Mouse (Mus musculus): ENCODE data around the gene Gm44579. TPM values are rescaled to one million over a fixed set of nuclear protein-coding genes. Genes with fewer than 3 reads are reported as not detected.

Gm44579 gene
- polyA plus RNA-seq (2021; fragmentation: Nextera tagmentation), result 0.21 and 0.29 TPM in 2 replicates
- long read RNA-seq, experiment 1, result 0 reads
- long read RNA-seq, experiment 2, result 0 reads

GRCm38 (mm10) chr15:98220877-98221276 is at the start of gene Gm44579, which contains the start of gene Olfr287:
Gene Gm44579, minus strand, starts transcription at chr15:98220977.
Gene Olfr287, minus strand, starts transcription at chr15:98221056.

GRCm38 (mm10) chr15:98257193-98257592 is 36.4 kb upstream of the Gm44579 start, which contains the start of gene H1fnt:
Gene H1fnt, minus strand, starts transcription at chr15:98257293.

DNA sequence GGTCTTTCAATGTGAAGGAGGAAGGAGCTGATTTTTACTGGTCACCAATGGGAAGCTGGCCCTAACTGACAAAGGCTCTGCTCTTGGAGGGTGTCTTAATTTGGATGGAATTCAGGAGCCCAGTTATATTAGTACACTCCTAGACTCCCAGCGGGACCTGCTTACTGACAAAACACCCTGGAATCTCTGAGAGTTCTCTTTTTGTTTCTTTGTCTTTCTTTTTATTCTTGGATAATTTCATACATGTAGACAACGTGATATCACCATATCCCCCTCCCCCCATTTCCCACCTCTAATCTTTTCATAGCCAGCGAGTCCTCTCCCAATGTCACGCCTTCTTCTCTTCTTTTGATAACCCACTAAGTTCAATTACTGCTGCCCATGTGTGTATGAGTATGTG is 13.6 kb upstream of the Gm44579 start, which contains the start of gene Olfr286:
Olfr286 (minus strand) TSS at position 101 of the 400 bp plus-strand sequence.

DNA sequence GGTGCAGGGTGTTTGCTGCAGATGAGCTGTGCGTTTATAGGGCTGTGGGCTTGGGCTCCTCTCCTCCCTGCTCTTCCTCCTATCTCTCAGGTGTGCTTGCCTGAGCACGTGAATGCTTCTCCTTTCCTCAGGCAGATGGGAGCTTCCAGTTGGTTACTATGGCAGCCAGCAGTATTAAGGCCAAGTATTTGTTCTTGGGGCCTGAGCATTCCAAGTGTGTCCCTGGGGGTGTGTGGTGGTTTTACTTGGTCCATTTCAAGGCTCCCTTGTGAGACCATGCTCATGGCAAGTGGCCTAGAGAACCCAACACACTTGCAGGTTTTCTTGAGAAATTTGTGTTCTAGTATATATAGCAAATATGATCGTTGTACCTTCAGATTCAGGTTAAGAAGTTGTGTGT is 25.3 kb downstream of the Gm44579 start, which contains the start of gene Olfr288:
Olfr288 (minus strand) TSS at position 101 of the 400 bp plus-strand sequence.

GRCm38 (mm10) chr15:98166963-98167644 is 53.7 kb downstream of the Gm44579 start, which contains the start of gene Ccdc184:
Gene Ccdc184, plus strand, starts transcription at chr15:98167158.

DNA sequence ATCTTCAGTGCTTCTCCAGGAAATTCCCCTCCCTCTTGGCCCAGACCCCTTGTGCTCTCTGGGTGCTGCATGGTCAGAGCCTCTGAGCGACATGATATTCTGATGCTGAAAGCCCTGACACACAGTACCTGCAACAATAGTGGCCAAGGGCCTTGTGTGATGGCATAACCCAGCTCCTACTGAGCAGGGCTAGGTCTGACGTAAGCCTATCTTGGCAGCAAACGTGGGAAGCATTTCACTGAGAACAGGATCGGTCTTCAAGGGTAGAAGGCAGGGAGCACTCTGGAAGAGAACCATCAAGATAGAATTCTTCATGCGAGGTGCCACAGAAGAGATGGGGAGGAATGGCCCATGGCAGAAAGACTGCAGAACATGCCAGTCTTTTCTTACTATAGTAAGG is 55.3 kb downstream of the Gm44579 start, which contains the start of gene Asb8:
Asb8 (minus strand) TSS at position 101 of the 400 bp plus-strand sequence.

Other genes starting within 250 kb of the Gm44579 start
- 0.19 and 0.23 TPM in 2 replicates for gene Col2a1, start 216.3 kb downstream of the Gm44579 start, polyA plus RNA-seq (2021; fragmentation: Nextera tagmentation)
- gene Pfkm, start 128.4 kb downstream of the Gm44579 start, polyA plus RNA-seq (2021; fragmentation: Nextera tagmentation), result 126 TPM in 2 replicates
- gene Senp1, start 127.2 kb downstream of the Gm44579 start, polyA plus RNA-seq (2021; fragmentation: Nextera tagmentation), result 2.2 and 2.3 TPM in 2 replicates
- 90.2 and 96.8 TPM in 2 replicates for gene Asb8, start 55.4 kb downstream of the Gm44579 start, polyA plus RNA-seq (2021; fragmentation: Nextera tagmentation)
- gene Ccdc184, start 53.8 kb downstream of the Gm44579 start, polyA plus RNA-seq (2021; fragmentation: Nextera tagmentation), result 5.5 and 7.1 TPM in 2 replicates
- gene Olfr288, start 25.4 kb downstream of the Gm44579 start, polyA plus RNA-seq (2021; fragmentation: Nextera tagmentation), result not detected in 2 replicates
- 5.0 TPM in 2 replicates for gene Olfr287, start 79 bp upstream of the Gm44579 start, polyA plus RNA-seq (2021; fragmentation: Nextera tagmentation)
- not detected in 2 replicates for gene Olfr286, start 13.5 kb upstream of the Gm44579 start, polyA plus RNA-seq (2021; fragmentation: Nextera tagmentation)
- not detected in 2 replicates for gene H1fnt, start 36.3 kb upstream of the Gm44579 start, polyA plus RNA-seq (2021; fragmentation: Nextera tagmentation)
- 2.2 and 2.5 TPM in 2 replicates for gene Zfp641, start 75.2 kb upstream of the Gm44579 start, polyA plus RNA-seq (2021; fragmentation: Nextera tagmentation)
- not detected in 2 replicates for gene Olfr285, start 96.4 kb upstream of the Gm44579 start, polyA plus RNA-seq (2021; fragmentation: Nextera tagmentation)
- not detected in 2 replicates for gene Olfr284, start 120.0 kb upstream of the Gm44579 start, polyA plus RNA-seq (2021; fragmentation: Nextera tagmentation)
- gene Olfr283, start 160.0 kb upstream of the Gm44579 start, polyA plus RNA-seq (2021; fragmentation: Nextera tagmentation), result not detected in 2 replicates
- not detected in 2 replicates for gene Olfr282, start 210.2 kb upstream of the Gm44579 start, polyA plus RNA-seq (2021; fragmentation: Nextera tagmentation)
- gene Olfr281, start 231.6 kb upstream of the Gm44579 start, polyA plus RNA-seq (2021; fragmentation: Nextera tagmentation), result not detected in 2 replicates
- gene OR5BS1P, start 248.9 kb upstream of the Gm44579 start, polyA plus RNA-seq (2021; fragmentation: Nextera tagmentation), result not detected in 2 replicates

All from layer of hippocampus, adult 6 months (tissue).